ENCODE assay signal across 8 mouse cellular contexts in genomic region chr1:64617715-64617984, GRCm38 (mm10). TPM values are rescaled to one million over a fixed set of nuclear protein-coding genes. Genes with fewer than 3 reads are reported as not detected.
DNase-seq lines count a peak whose midpoint lies in the region; ATAC-seq lines count a peak whose summit lies in the region.

No protein-coding gene starts in this region.

- peak overlapping the region; percentile 91 for H3K4me2 ChIP-seq in heart, embryonic 16.5 days (ENCODE audit: low read depth, low read length)
- peak overlapping the region; percentile 90 for H3K4me2 ChIP-seq in liver, embryonic 16.5 days (ENCODE audit: low read depth, low read length)
- peak overlapping the region; percentile 75 for H3K4me2 ChIP-seq in neural tube, embryonic 14.5 days (ENCODE audit: low read depth, low read length)

- H3K4me3 ChIP-seq in forebrain, embryonic 10.5 days = peak overlapping the region; percentile 75
- H3K4me3 ChIP-seq in heart, embryonic 16.5 days (ENCODE audit: low read length) = peak overlapping the region; percentile 88
- peak overlapping the region; percentile 84 for H3K4me3 ChIP-seq in liver, embryonic 16.5 days (ENCODE audit: low read depth, low read length)
- peak overlapping the region; percentile 73 for H3K4me3 ChIP-seq in neural tube, embryonic 14.5 days (ENCODE audit: low read depth, low read length)

- DNase-seq in CD8-positive naive resting alpha-beta T cell, adult 2 months (ENCODE audit: low read depth in 2 of 2, low spot score in 2 of 2) = peak; percentile 62 to 66
- DNase-seq in c-Kit-negative CD71-positive TER-119-positive erythroid progenitor cells, embryonic 14.5 days (ENCODE audit: low read depth, low spot score) = peak; percentile 60
- peak; percentile 90 for DNase-seq in forebrain, embryonic 10.5 days (ENCODE audit: extremely low spot score, low spot score)
- peak; percentile 77 to 93 for DNase-seq in kidney, postnatal 36 days
- peak; percentile 94 for DNase-seq in testis, postnatal 10 days (ENCODE audit: low spot score)

- H3K9me3 ChIP-seq in forebrain, embryonic 10.5 days = no peaks in the 10 kb centered on the region
- no peaks in the 10 kb centered on the region for H3K9me3 ChIP-seq in heart, embryonic 16.5 days (replicated peaks; ENCODE audit: control insufficient read depth, low read length)
- no peaks in the 10 kb centered on the region for H3K9me3 ChIP-seq in liver, embryonic 16.5 days (replicated peaks; ENCODE audit: control insufficient read depth, low read length)
- H3K9me3 ChIP-seq in neural tube, embryonic 14.5 days (ENCODE audit: control insufficient read depth, low read length) = no peaks in the 10 kb centered on the region

- 0% methylated on average over 15 of the region's 15 CpGs for WGBS in forebrain, embryonic 10.5 days
- WGBS in heart, embryonic 16.5 days = 0% methylated on average over 15 of the region's 15 CpGs
- under 1% methylated on average over 13 of the region's 15 CpGs for WGBS in liver, embryonic 16.5 days (ENCODE audit: insufficient replicate concordance)
- under 1% methylated on average over 15 of the region's 15 CpGs for WGBS in neural tube, embryonic 14.5 days

- peak overlapping the region; percentile 95 for H3K9ac ChIP-seq in heart, embryonic 16.5 days (ENCODE audit: low read length)
- peak overlapping the region; percentile 93 for H3K9ac ChIP-seq in liver, embryonic 16.5 days (ENCODE audit: low read depth, low read length)
- peak overlapping the region; percentile 93 for H3K9ac ChIP-seq in neural tube, embryonic 14.5 days (replicated peaks; ENCODE audit: low read depth, low read length)

- peaks cover 35% of the 10 kb centered on the region for H3K4me1 ChIP-seq in forebrain, embryonic 10.5 days
- H3K4me1 ChIP-seq in heart, embryonic 16.5 days (ENCODE audit: control insufficient read depth, insufficient read depth, low read length) = peaks cover 13% of the 10 kb centered on the region; the same call in 1 of the 2 replicates
- H3K4me1 ChIP-seq in liver, embryonic 16.5 days (ENCODE audit: control insufficient read depth, low read depth, low read length) = peaks cover 7% of the 10 kb centered on the region
- peaks cover 13% of the 10 kb centered on the region for H3K4me1 ChIP-seq in neural tube, embryonic 14.5 days (ENCODE audit: control insufficient read depth, insufficient read depth, low read length)

- ATAC-seq in heart, embryonic 16.5 days (replicated peaks; ENCODE audit: extremely low read depth, insufficient read depth, low FRiP score) = peak; percentile 90
- peak; percentile 79 for ATAC-seq in liver, embryonic 16.5 days (ENCODE audit: low read depth)
- peak; percentile 88 for ATAC-seq in neural tube, embryonic 14.5 days (ENCODE audit: low read depth)

- H3K36me3 ChIP-seq in forebrain, embryonic 10.5 days (replicated peaks) = peaks cover 18% of the 10 kb centered on the region
- H3K36me3 ChIP-seq in heart, embryonic 16.5 days (ENCODE audit: control insufficient read depth, insufficient read depth) = no peaks in the 10 kb centered on the region
- H3K36me3 ChIP-seq in liver, embryonic 16.5 days (ENCODE audit: control insufficient read depth, insufficient read depth) = no peaks in the 10 kb centered on the region
- H3K36me3 ChIP-seq in neural tube, embryonic 14.5 days (ENCODE audit: control insufficient read depth, insufficient read depth, low read length) = no peaks in the 10 kb centered on the region

- no peaks in the 10 kb centered on the region for H3K27me3 ChIP-seq in forebrain, embryonic 10.5 days (ENCODE audit: poor library complexity, severe bottlenecking)
- H3K27me3 ChIP-seq in heart, embryonic 16.5 days (ENCODE audit: control insufficient read depth, insufficient read depth, low read length) = no peaks in the 10 kb centered on the region
- H3K27me3 ChIP-seq in liver, embryonic 16.5 days (ENCODE audit: control insufficient read depth, insufficient read depth, low read depth, low read length) = no peaks in the 10 kb centered on the region
- H3K27me3 ChIP-seq in neural tube, embryonic 14.5 days (ENCODE audit: control insufficient read depth, insufficient read depth, low read length) = no peaks in the 10 kb centered on the region

- peak overlapping the region; percentile 97 for H3K27ac ChIP-seq in forebrain, embryonic 10.5 days
- H3K27ac ChIP-seq in heart, embryonic 16.5 days (ENCODE audit: low read length) = peak overlapping the region; percentile 97
- peak overlapping the region; percentile 93 for H3K27ac ChIP-seq in liver, embryonic 16.5 days (ENCODE audit: low read length)
- H3K27ac ChIP-seq in neural tube, embryonic 14.5 days (ENCODE audit: low read depth, low read length) = peak overlapping the region; percentile 96

RNA-seq across cellular contexts. Expression of gene Mettl21a, which starts 0.6 kb away (rescaled TPM):
- polyA plus RNA-seq in forebrain, embryonic 10.5 days (2016; fragmentation: Nextera tagmentation; extraction: Ambion mirVana) = 22.2 and 22.3 TPM in 2 replicates
- polyA plus RNA-seq in heart, embryonic 16.5 days (2015; fragmentation: Nextera tagmentation; extraction: Ambion mirVana) = 14.4 and 14.9 TPM in 2 replicates
- 6.3 and 6.6 TPM in 2 replicates for polyA plus RNA-seq in liver, embryonic 16.5 days (2015; fragmentation: Nextera tagmentation; extraction: Ambion mirVana)
- polyA plus RNA-seq in neural tube, embryonic 14.5 days (2014; fragmentation: Nextera tagmentation; extraction: Ambion mirVana) = 17.2 and 18.1 TPM in 2 replicates

Comparison
In these comparisons a context has a peak if more than half of its experiments do, and no peak if none do; other contexts are left out.
1. Peak in every context shown above with its lines: DNase-seq, ATAC-seq, H3K4me3 ChIP-seq and H3K27ac ChIP-seq.